ENCODE assay signal across 11 mouse cellular contexts in genomic region chr9:57950519-57950918, GRCm38 (mm10). TPM values are rescaled to one million over a fixed set of nuclear protein-coding genes. Genes with fewer than 3 reads are reported as not detected.
A peak's percentile ranks its signal among the peaks of the same experiment; 100 is the strongest.
DNase-seq lines count a peak whose midpoint lies in the region; ATAC-seq and TF ChIP-seq lines count a peak whose summit lies in the region.
"Had no signal": no experiment of that assay in that cellular context is flagged by ENCODE, and none has a peak within 500 bp of the region (broad histone marks: within the 10 kb centered on the region; RNA-seq: fewer than 3 reads in every experiment).

No protein-coding gene starts in this region.

- intact Hi-C loops in left cerebral cortex, postnatal 25 days (cut with DNase I) = no loop called here

- no peak overlapping the region for H3K4me3 ChIP-seq in forebrain, postnatal 0 days (ENCODE audit: low read depth, low read length)
- no peak overlapping the region for H3K4me3 ChIP-seq in forebrain, embryonic 11.5 days (ENCODE audit: low read depth, low read length)
- H3K4me3 ChIP-seq in cortical plate, adult 2 months (ENCODE audit: insufficient read depth, low read length) = peak overlapping the region; percentile 7; the same call in 1 of the 2 replicates
- no peak overlapping the region for H3K4me3 ChIP-seq in lung, adult 2 months (replicated peaks; ENCODE audit: extremely low read depth, low read depth, low read length)
- H3K4me3 ChIP-seq: liver, embryonic 15.5 days had no signal

- no peak for DNase-seq in forebrain, postnatal 0 days
- no peak for DNase-seq in forebrain, embryonic 11.5 days (ENCODE audit: low spot score)
- DNase-seq in left cerebral cortex, adult 9 months (ENCODE audit: low spot score in 2 of 2) = peak; percentile 66 to 69
- no peak for DNase-seq in left cerebral cortex, postnatal 25 days (ENCODE audit: low spot score in 2 of 2)
- peak; percentile 88 for DNase-seq in layer of hippocampus, adult 9-11 months
- no peak for DNase-seq in spleen, postnatal 4 days (ENCODE audit: low spot score in 2 of 2)
- DNase-seq in lung, adult 2 months = no peak

- no peak for TF ChIP-seq CTCF in forebrain, postnatal 0 days (IDR thresholded peaks at IDR 0.05; ENCODE audit: low read depth)
- TF ChIP-seq CTCF in cortical plate, adult 2 months (IDR thresholded peaks at IDR 0.05; ENCODE audit: extremely low read depth, insufficient read depth, low read length) = no peak
- TF ChIP-seq CTCF in lung, adult 2 months (IDR thresholded peaks at IDR 0.05; ENCODE audit: insufficient read depth, low read length) = no peak

- peaks cover 22% of the 10 kb centered on the region for H3K4me1 ChIP-seq in forebrain, postnatal 0 days (ENCODE audit: insufficient read depth)
- H3K4me1 ChIP-seq in forebrain, embryonic 11.5 days (replicated peaks; ENCODE audit: control insufficient read depth, insufficient read depth, low read length) = peaks cover 15% of the 10 kb centered on the region
- peaks cover 32% of the 10 kb centered on the region for H3K4me1 ChIP-seq in cortical plate, adult 2 months (ENCODE audit: control insufficient read depth, insufficient read depth, low read length)
- H3K4me1 ChIP-seq in lung, adult 2 months (ENCODE audit: control insufficient read depth, insufficient read depth, low read length) = peaks cover 43% of the 10 kb centered on the region
- H3K4me1 ChIP-seq: liver, embryonic 15.5 days had no signal

- no peak overlapping the region for H3K27ac ChIP-seq in forebrain, postnatal 0 days (ENCODE audit: low read depth, low read length)
- H3K27ac ChIP-seq in forebrain, embryonic 11.5 days (ENCODE audit: low read depth, low read length) = no peak overlapping the region
- H3K27ac ChIP-seq in cortical plate, adult 2 months (ENCODE audit: insufficient read depth, low read length) = peak overlapping the region; percentile 91
- H3K27ac ChIP-seq: liver, embryonic 15.5 days had no signal

- peak; percentile 58 for ATAC-seq in forebrain, postnatal 0 days
- ATAC-seq in forebrain, embryonic 11.5 days (replicated peaks; ENCODE audit: low FRiP score) = no peak
- ATAC-seq: activated CD4-positive, CD25-positive, alpha-beta regulatory T cell, adult 4 months had no signal

- peaks cover 13% of the 10 kb centered on the region for H3K36me3 ChIP-seq in forebrain, postnatal 0 days (ENCODE audit: insufficient read depth)
- H3K36me3 ChIP-seq in forebrain, embryonic 11.5 days (ENCODE audit: control insufficient read depth, insufficient read depth, low read length) = no peaks in the 10 kb centered on the region
- H3K36me3 ChIP-seq: liver, embryonic 15.5 days had no signal

- TF ChIP-seq POLR2A in cortical plate, adult 2 months (IDR thresholded peaks at IDR 0.05; ENCODE audit: extremely low read depth, insufficient read depth, low read length) = no peak
- no peak for TF ChIP-seq POLR2A in lung, adult 2 months (IDR thresholded peaks at IDR 0.05; ENCODE audit: borderline replicate concordance, extremely low read depth, low read depth, low read length)

- 19% methylated on average over 9 of the region's 9 CpGs for WGBS in forebrain, postnatal 0 days
- WGBS in forebrain, embryonic 11.5 days = 31% methylated on average over 9 of the region's 9 CpGs
- WGBS in lung, adult 2 months = 51% methylated on average over 9 of the region's 9 CpGs

- no peaks in the 10 kb centered on the region for H3K9me3 ChIP-seq in forebrain, postnatal 0 days (ENCODE audit: low read length)
- no peaks in the 10 kb centered on the region for H3K9me3 ChIP-seq in forebrain, embryonic 11.5 days (ENCODE audit: control insufficient read depth, low read length)
- H3K9me3 ChIP-seq: liver, embryonic 15.5 days had no signal

- peak overlapping the region; percentile 17; the same call in 1 of the 2 replicates for H3K4me2 ChIP-seq in forebrain, postnatal 0 days (ENCODE audit: low read depth)
- no peak overlapping the region for H3K4me2 ChIP-seq in forebrain, embryonic 11.5 days (ENCODE audit: low read depth, low read length, severe bottlenecking)
- H3K4me2 ChIP-seq: liver, embryonic 15.5 days had no signal

- H3K9ac ChIP-seq in forebrain, postnatal 0 days = peak overlapping the region; percentile 25; the same call in 1 of the 2 replicates
- H3K9ac ChIP-seq in forebrain, embryonic 11.5 days (ENCODE audit: low read length) = no peak overlapping the region
- H3K9ac ChIP-seq: liver, embryonic 15.5 days had no signal

- H3K27me3 ChIP-seq in forebrain, postnatal 0 days (ENCODE audit: insufficient read depth, low read length) = no peaks in the 10 kb centered on the region
- H3K27me3 ChIP-seq in forebrain, embryonic 11.5 days (ENCODE audit: control insufficient read depth, insufficient read depth, low read length) = no peaks in the 10 kb centered on the region

RNA-seq across cellular contexts. Expression of gene Sema7a, which starts 10.6 kb away (rescaled TPM):
- total RNA-seq in forebrain, postnatal 0 days (2014; rRNA removed) = 27.2 and 43.0 TPM in 2 replicates
- 2.4 and 3.2 TPM in 2 replicates for polyA plus RNA-seq in forebrain, postnatal 0 days (2015; fragmentation: Nextera tagmentation; extraction: Ambion mirVana)
- 0.52 and 1.3 TPM in 2 replicates for polyA plus RNA-seq in forebrain, embryonic 11.5 days (2014; fragmentation: Nextera tagmentation; extraction: Ambion mirVana)
- 100 to 1,000 TPM; 139 to 145 TPM for total RNA-seq in left cerebral cortex, postnatal 25 days (2021)
- polyA plus RNA-seq in cortical plate, adult 2 months (2012; rRNA removed) = 147 and 154 TPM in 2 replicates
- 69.3 and 90.1 TPM in 2 replicates for polyA plus RNA-seq in lung, adult 2 months (2012; rRNA removed)
- polyA plus RNA-seq: liver, embryonic 15.5 days had no signal

RNA-seq across cellular contexts. Expression of gene Ubl7, which starts 39.7 kb away (rescaled TPM):
- 81.7 and 92.6 TPM in 2 replicates for total RNA-seq in forebrain, postnatal 0 days (2014; rRNA removed)
- polyA plus RNA-seq in forebrain, postnatal 0 days (2015; fragmentation: Nextera tagmentation; extraction: Ambion mirVana) = 152 and 155 TPM in 2 replicates
- 114 and 126 TPM in 2 replicates for polyA plus RNA-seq in forebrain, embryonic 11.5 days (2014; fragmentation: Nextera tagmentation; extraction: Ambion mirVana)
- total RNA-seq in left cerebral cortex, postnatal 25 days (2021) = 100 to 1,000 TPM; 103 to 113 TPM
- polyA plus RNA-seq in cortical plate, adult 2 months (2012; rRNA removed) = 144 and 145 TPM in 2 replicates
- polyA plus RNA-seq in lung, adult 2 months (2012; rRNA removed) = 131 and 138 TPM in 2 replicates

RNA-seq across cellular contexts. Expression of gene Cyp11a1, which starts 55.7 kb away (rescaled TPM):
- total RNA-seq in forebrain, postnatal 0 days (2014; rRNA removed) = 0.29 and 1.2 TPM in 2 replicates
- 0.77 and 0.88 TPM in 2 replicates for polyA plus RNA-seq in forebrain, postnatal 0 days (2015; fragmentation: Nextera tagmentation; extraction: Ambion mirVana)
- not detected in 2 replicates for polyA plus RNA-seq in forebrain, embryonic 11.5 days (2014; fragmentation: Nextera tagmentation; extraction: Ambion mirVana)
- total RNA-seq in left cerebral cortex, postnatal 25 days (2021) = 1 to 10 TPM; 3.5 to 6.7 TPM
- 8.3 and 9.0 TPM in 2 replicates for polyA plus RNA-seq in cortical plate, adult 2 months (2012; rRNA removed)
- polyA plus RNA-seq in lung, adult 2 months (2012; rRNA removed) = 0.15 and 0.28 TPM in 2 replicates
- total RNA-seq: common myeloid progenitor, adult 5-6 weeks had no signal
- polyA plus RNA-seq: activated CD4-positive, CD25-positive, alpha-beta regulatory T cell, adult 4 months had no signal

Comparison
In these comparisons a context has a peak if more than half of its experiments do, and no peak if none do; other contexts are left out.
1. DNase-seq: peak in left cerebral cortex, adult 9 months (2 of 2) and layer of hippocampus, adult 9-11 months (single experiment); none in forebrain, postnatal 0 days (single experiment), forebrain, embryonic 11.5 days (single experiment), left cerebral cortex, postnatal 25 days (0 of 2), spleen, postnatal 4 days (0 of 2) and lung, adult 2 months (single experiment).
2. RNA of gene Sema7a, which starts 10.6 kb away (polyA plus RNA-seq): 147 to 154 TPM in cortical plate, adult 2 months and 69.3 to 90.1 TPM in lung, adult 2 months; 2.4 to 3.2 TPM in forebrain, postnatal 0 days and 0.52 to 1.3 TPM in forebrain, embryonic 11.5 days; every median in the first group is over 10 times any median in the second.